Mouse (Mus musculus) stomach, embryonic 16.5 days (tissue): Measurements from ENCODE around the gene Lrrc28. TPM values are rescaled to one million over a fixed set of nuclear protein-coding genes. Genes with fewer than 3 reads are reported as not detected.
A peak's percentile ranks its signal among the peaks of the same experiment; 100 is the strongest.
"Not testable (repeated sequence)": the region's sequence is repeated elsewhere in the genome, so short reads cannot be mapped to it uniquely, and the experiment has no call there.

Source experiments
- ATAC-seq: fragments of 200-750 bp; cut with Nextera tagmentation; 2 replicates; pipeline ENCODE4 v1.8.0; 2017; ENCODE audit warnings: moderate number of reproducible peaks, moderate TSS enrichment; ENCODE audit not compliant: insufficient read depth, low FRiP score
- H3K27ac ChIP-seq: fragments of 300-500 bp; sonication (generic); 2 replicates; pipeline ENCODE4 v1.5.1; 2014; ENCODE audit warnings: low read length
- H3K27me3 ChIP-seq: fragments of 300-500 bp; sonication (generic); 2 replicates; pipeline ENCODE4 v1.6.1; 2014; ENCODE audit warnings: low read length, control low read depth, mixed read lengths; ENCODE audit not compliant: control insufficient read depth, insufficient read depth
- H3K36me3 ChIP-seq: fragments of 300-500 bp; sonication (generic); 2 replicates; pipeline ENCODE4 v1.6.1; 2014; ENCODE audit warnings: low read length; ENCODE audit not compliant: control insufficient read depth, insufficient read depth
- H3K4me1 ChIP-seq: fragments of 300-500 bp; sonication (generic); 2 replicates; pipeline ENCODE4 v1.6.1; 2014; ENCODE audit warnings: low read length, control low read depth, mixed read lengths; ENCODE audit not compliant: control insufficient read depth, insufficient read depth
- H3K4me2 ChIP-seq: fragments of 300-500 bp; sonication (generic); 2 replicates; pipeline ENCODE4 v1.6.1; 2014; ENCODE audit warnings: low read depth, low read length, mixed read lengths
- H3K4me3 ChIP-seq: fragments of 300-500 bp; sonication (generic); replicated peaks from 2 replicates; pipeline ENCODE4 v1.5.1; 2014; ENCODE audit warnings: mild to moderate bottlenecking, low read length
- H3K9ac ChIP-seq: fragments of 300-500 bp; sonication (generic); 2 replicates; pipeline ENCODE4 v1.6.1; 2014; ENCODE audit warnings: low read length
- H3K9me3 ChIP-seq: fragments of 300-500 bp; sonication (generic); replicated peaks from 2 replicates; pipeline ENCODE4 v1.6.1; 2016; ENCODE audit warnings: low read length, control low read depth; ENCODE audit not compliant: control insufficient read depth
- WGBS: fragments of 180-500 bp; shearing (Covaris S2); extraction: QIAGEN DNeasy Blood & Tissue Kit; methylation state at CpG from one replicate; pipeline ENCODE4 v1.1.7; 2014; 5-methylcytosine and 5-hydroxymethylcytosine counted together
- polyA plus RNA-seq: library from polyadenylated mRNA; unstranded; fragments of >200 nt; fragmentation: Nextera tagmentation; extraction: Ambion mirVana; gene quantifications from 2 replicates; pipeline ENCODE4 v1.2.1, GENCODE M21; 2015

Gene Lrrc28
- polyA plus RNA-seq, 1 experiment from 2014 or later: 22.3 TPM

DNA sequence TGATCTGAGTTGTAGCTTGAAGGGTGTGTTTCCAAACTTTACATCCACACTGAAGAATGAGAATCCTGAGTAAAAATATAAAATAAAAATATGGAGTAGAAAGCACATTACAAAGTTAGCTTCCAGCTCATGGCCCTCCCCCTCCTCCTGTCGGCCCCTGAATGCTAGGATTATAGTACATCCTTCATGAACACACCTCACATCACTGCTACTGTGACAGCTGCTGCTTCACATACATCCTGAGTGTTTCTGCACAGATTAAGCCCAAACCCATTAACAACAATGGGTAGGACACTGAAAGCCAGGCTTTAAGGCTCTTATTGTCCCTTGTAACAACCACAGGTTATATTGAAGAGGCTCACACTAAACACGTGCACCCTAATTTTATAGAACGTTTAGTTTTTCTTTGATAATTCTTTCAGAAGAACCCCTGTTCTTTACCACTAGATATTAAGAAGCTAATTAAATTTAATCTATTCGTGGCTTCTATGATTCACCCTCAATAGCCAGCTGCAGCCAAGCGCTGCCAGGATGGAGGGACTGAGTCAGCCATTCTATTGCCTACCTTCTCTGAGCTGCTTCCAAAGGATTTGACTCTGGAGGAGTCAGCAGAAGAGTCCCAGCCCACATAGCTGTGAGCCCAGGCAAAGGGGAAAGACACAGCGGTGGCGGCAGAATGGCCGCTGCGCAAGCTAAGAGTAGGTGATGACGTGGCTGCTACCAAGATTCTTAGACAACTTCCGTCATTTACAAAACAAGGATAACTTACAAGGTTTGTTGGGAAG lies 108.3 kb downstream of the Lrrc28 start:
- H3K36me3 ChIP-seq: no peaks in the 10 kb centered on the region
- H3K4me3 ChIP-seq: no peak overlapping the region
- H3K4me1 ChIP-seq: peaks cover 5% of the 10 kb centered on the region; the same call in 1 of the 2 replicates
- no peaks in the 10 kb centered on the region for H3K27me3 ChIP-seq
- ATAC-seq: no peak
- H3K9ac ChIP-seq: no peak overlapping the region
- no peak overlapping the region for H3K27ac ChIP-seq
- WGBS: 90% methylated on average over 11 of the region's 11 CpGs
- H3K4me2 ChIP-seq: no peak overlapping the region
- H3K9me3 ChIP-seq: no peaks in the 10 kb centered on the region

- H3K27ac ChIP-seq: no peak overlapping the region
- WGBS: 79% methylated on average over 4 of the region's 4 CpGs
- no peak for ATAC-seq
- no peak overlapping the region for H3K9ac ChIP-seq
- no peaks in the 10 kb centered on the region for H3K36me3 ChIP-seq
- no peak overlapping the region for H3K4me2 ChIP-seq
- H3K4me3 ChIP-seq: no peak overlapping the region
- no peaks in the 10 kb centered on the region for H3K27me3 ChIP-seq
- no peaks in the 10 kb centered on the region for H3K9me3 ChIP-seq
- peaks cover 8% of the 10 kb centered on the region; the same call in 1 of the 2 replicates for H3K4me1 ChIP-seq
Measured at GRCm38 (mm10) chr7:67535941-67536340, 109.1 kb downstream of the Lrrc28 start.

GRCm38 (mm10) chr7:67530981-67531380 lies 114.1 kb downstream of the Lrrc28 start:
- no peaks in the 10 kb centered on the region for H3K36me3 ChIP-seq

GRCm38 (mm10) chr7:67529381-67529780 lies 115.7 kb downstream of the Lrrc28 start:
- no peaks in the 10 kb centered on the region for H3K27me3 ChIP-seq
- H3K27ac ChIP-seq: no peak overlapping the region
- H3K4me2 ChIP-seq: no peak overlapping the region
- H3K36me3 ChIP-seq: no peaks in the 10 kb centered on the region
- no peaks in the 10 kb centered on the region for H3K9me3 ChIP-seq
- H3K4me3 ChIP-seq: no peak overlapping the region
- H3K4me1 ChIP-seq: peaks cover 24% of the 10 kb centered on the region
- no peak for ATAC-seq
- WGBS: 78% methylated on average over 6 of the region's 6 CpGs
- H3K9ac ChIP-seq: no peak overlapping the region

More at GRCm38 (mm10) chr7:67530981-67531380, 114.1 kb downstream of the Lrrc28 start:
- H3K27ac ChIP-seq: no peak overlapping the region
- no peak overlapping the region for H3K4me2 ChIP-seq
- ATAC-seq: no peak
- H3K4me1 ChIP-seq: peaks cover 22% of the 10 kb centered on the region
- H3K9ac ChIP-seq: no peak overlapping the region; the same call in 1 of the 2 replicates
- 43% methylated on average over 2 of the region's 2 CpGs for WGBS
- no peaks in the 10 kb centered on the region for H3K9me3 ChIP-seq
- no peaks in the 10 kb centered on the region for H3K27me3 ChIP-seq
- H3K4me3 ChIP-seq: no peak overlapping the region

DNA sequence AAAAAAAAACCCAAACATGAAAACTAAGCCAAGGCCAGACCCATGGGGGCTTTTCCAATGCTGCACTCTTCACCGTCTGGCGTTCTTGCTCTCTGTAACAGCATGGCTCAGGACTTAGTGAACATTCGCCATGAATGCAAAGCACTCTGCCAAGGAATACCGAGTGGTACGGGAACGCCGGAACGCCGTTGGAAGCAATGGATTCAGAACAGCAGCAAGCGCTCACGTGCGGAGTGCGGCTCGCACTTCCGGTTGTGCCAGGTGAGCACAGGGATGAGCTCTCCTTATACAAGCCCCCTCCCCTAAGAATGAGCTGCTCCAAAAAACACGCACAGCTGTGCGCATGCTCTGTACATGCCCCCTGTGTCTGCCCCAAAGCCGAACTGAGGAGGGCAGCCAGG lies 116.2 kb downstream of the Lrrc28 start:
- no peaks in the 10 kb centered on the region for H3K9me3 ChIP-seq
- peaks cover 24% of the 10 kb centered on the region for H3K4me1 ChIP-seq
- ATAC-seq: no peak
- no peak overlapping the region for H3K27ac ChIP-seq
- H3K4me2 ChIP-seq: no peak overlapping the region
- WGBS: 91% methylated on average over 18 of the region's 18 CpGs
- no peak overlapping the region for H3K9ac ChIP-seq
- H3K27me3 ChIP-seq: no peaks in the 10 kb centered on the region
- no peak overlapping the region for H3K4me3 ChIP-seq
- no peaks in the 10 kb centered on the region for H3K36me3 ChIP-seq

DNA sequence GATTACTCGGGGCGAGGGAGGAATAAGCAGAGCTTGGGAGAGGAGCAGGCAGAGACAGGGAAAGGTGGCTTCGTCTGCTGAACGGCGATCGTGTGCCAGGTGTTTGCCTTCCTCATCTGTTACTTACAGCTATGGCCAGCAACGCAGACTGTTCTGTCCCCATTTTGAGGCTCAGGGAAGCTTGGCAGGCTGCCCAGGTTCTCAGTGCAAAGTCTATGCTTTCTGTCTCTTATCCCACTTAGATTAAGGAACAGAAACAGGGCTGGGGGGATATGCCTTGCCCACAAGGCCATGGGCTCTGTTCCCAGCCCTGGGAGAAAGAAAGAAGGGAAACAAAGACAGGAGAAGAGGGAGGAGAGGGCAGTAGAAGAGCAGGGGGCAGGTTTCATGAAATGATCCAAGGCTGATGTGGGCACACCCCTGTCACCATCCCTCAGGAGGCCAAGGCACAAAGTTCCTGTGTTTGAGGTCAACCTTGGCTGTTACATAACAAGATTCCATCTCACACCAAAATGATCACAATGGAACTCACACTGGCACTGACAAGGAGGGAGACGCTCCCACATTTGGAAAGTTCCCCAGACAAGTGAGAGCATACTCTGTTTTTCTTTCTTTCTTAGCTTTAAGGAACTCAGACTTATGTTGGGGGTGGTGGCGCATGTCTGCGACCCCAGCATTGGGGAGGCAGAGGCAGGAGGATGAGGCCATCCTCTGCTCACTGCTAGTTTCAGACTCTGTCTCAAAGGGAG lies 116.8 kb downstream of the Lrrc28 start:
- Histone ChIP-seq H3K4me1 (peaks cover 19% of the 10 kb centered on the region), H3K27ac (0 out of 2 replicates have a peak overlapping the region, but pooled peaks have one; percentile 51), H3K9me3 (no peaks in the 10 kb centered on the region), H3K36me3 (no peaks in the 10 kb centered on the region), H3K27me3 (no peaks in the 10 kb centered on the region), H3K9ac (no peak overlapping the region), H3K4me3 (no peak overlapping the region), H3K4me2 (no peak overlapping the region)
- 44% methylated on average over 10 of the region's 10 CpGs for WGBS
- peak; percentile 77 for ATAC-seq

GRCm38 (mm10) chr7:67525886-67526580 lies 119.0 kb downstream of the Lrrc28 start:
- peaks cover 17% of the 10 kb centered on the region for H3K4me1 ChIP-seq
- WGBS: 85% methylated on average over 3 of the region's 3 CpGs
- H3K4me2 ChIP-seq: no peak overlapping the region
- H3K27me3 ChIP-seq: no peaks in the 10 kb centered on the region
- no peak for ATAC-seq
- no peak overlapping the region for H3K27ac ChIP-seq
- no peaks in the 10 kb centered on the region for H3K9me3 ChIP-seq
- H3K4me3 ChIP-seq: no peak overlapping the region
- H3K9ac ChIP-seq: no peak overlapping the region
- H3K36me3 ChIP-seq: no peaks in the 10 kb centered on the region

- H3K4me1 ChIP-seq: peaks cover 15% of the 10 kb centered on the region
- WGBS: 92% methylated on average over 8 of the region's 8 CpGs
- H3K4me2 ChIP-seq, H3K27me3 ChIP-seq, H3K9ac ChIP-seq, H3K36me3 ChIP-seq, H3K27ac ChIP-seq, ATAC-seq, H3K9me3 ChIP-seq, H3K4me3 ChIP-seq: not testable (repeated sequence)
Measured at GRCm38 (mm10) chr7:67524069-67524468, 121.0 kb downstream of the Lrrc28 start.

DNA sequence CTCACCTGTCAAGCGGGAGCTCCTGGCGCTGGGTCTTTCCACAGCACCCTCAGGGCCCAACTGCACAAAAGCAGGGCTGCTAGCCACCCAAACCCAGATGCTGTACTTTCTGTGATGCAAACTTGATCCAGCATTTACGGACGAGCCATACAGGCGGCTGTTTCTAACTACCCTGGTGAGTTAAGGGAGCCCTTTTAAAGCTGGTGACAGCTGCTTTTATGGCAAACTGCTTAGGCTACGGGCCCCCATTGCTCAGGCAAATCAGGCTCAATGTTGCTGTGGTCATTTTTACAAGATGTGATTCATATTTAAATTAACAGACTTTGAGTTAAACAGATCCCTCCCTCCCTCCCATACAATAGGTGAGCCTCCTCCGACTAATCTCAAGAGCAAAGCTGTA lies 121.7 kb downstream of the Lrrc28 start:
- H3K27me3 ChIP-seq: no peaks in the 10 kb centered on the region
- no peak overlapping the region for H3K4me2 ChIP-seq
- no peaks in the 10 kb centered on the region for H3K9me3 ChIP-seq
- WGBS: 83% methylated on average over 7 of the region's 7 CpGs
- no peak overlapping the region for H3K27ac ChIP-seq
- H3K4me1 ChIP-seq: peaks cover 13% of the 10 kb centered on the region
- H3K9ac ChIP-seq: no peak overlapping the region
- H3K36me3 ChIP-seq: no peaks in the 10 kb centered on the region
- H3K4me3 ChIP-seq: no peak overlapping the region
- no peak for ATAC-seq
